Mouse (Mus musculus) stomach, postnatal 0 days (tissue): ENCODE results near the gene Il27.

Experiments used
- CTCF ChIP-seq: IDR thresholded peaks from 2 replicates; pipeline ENCODE4 v1.5.1; 2016; ENCODE audit warnings: antibody characterized with exemption, low read depth, mild to moderate bottlenecking, moderate library complexity
- EP300 ChIP-seq: optimal IDR thresholded peaks from 2 replicates; pipeline ENCODE3; 2016; ENCODE audit warnings: antibody characterized with exemption

GRCm38 (mm10) chr7:126630824-126631518 lies 36.2 kb upstream of the Il27 start, which contains the start of gene Nupr1:
- TF ChIP-seq EP300 (no peak), CTCF (peak; percentile 12; the same call in 1 of the 2 replicates)
